Mouse (Mus musculus): ENCODE measurements around the gene Sel1l3.
A peak's percentile ranks its signal among the peaks of the same experiment; 100 is the strongest.

DNA sequence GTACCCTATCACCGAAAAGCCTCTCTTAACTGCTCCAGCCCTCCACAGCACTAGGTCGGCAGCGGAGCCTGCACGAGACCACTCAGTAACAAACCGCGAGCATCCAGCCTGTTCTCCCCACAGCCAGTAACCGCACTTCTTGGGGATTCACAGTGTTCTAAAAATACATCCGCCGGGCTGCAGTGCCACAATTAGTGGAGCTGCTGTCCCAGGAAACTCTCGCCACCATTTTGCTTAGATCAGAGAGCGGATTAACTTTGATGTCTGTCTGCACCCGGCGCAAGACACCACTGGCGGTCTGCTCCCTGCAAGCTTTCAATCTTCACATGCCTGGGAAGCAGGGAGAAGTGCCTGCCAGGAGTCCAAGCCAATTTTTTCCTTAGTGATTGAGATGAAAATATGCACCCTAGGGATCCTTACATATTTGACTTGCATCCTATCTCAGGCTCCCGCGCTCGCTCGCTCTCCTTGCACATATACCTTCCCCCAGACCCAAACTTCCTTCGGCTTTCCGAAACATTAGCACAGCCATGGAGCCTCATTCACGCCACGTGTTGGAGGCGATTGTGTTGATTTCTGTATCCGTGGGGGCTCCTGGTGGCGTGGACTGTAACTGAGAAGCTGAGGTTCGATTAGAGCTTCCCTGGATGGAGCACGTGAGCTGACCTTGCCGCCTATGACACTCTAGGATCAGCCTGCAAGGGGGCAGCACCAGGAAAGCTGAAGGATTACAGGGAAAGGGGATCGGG, 44.5 kb upstream of the Sel1l3 start:
- TF ChIP-seq POLR2A (IDR thresholded peaks at IDR 0.05; ENCODE audit: low read depth, low read length) = no peak
- TF ChIP-seq CTCF (IDR thresholded peaks at IDR 0.05; ENCODE audit: extremely low read depth, insufficient read length, insufficient replicate concordance, low read depth, low read length) = peak; percentile 19; the same call in 1 of the 2 replicates
